Mouse (Mus musculus): ENCODE measurements around the gene Phox2a. TPM values are rescaled to one million over a fixed set of nuclear protein-coding genes. Genes with fewer than 3 reads are reported as not detected.

Phox2a gene
- polyA plus RNA-seq, 2 experiments = not detected

- H3K4me1 ChIP-seq (replicated peaks; ENCODE audit: control insufficient read depth in 2 of 2, insufficient read depth in 2 of 2, low read length in 1 of 2) = no peaks in the 10 kb centered on the region
- H3K9me3 ChIP-seq (ENCODE audit: control insufficient read depth, low read length) = no peaks in the 10 kb centered on the region
- H3K27me3 ChIP-seq (ENCODE audit: control insufficient read depth, insufficient read depth, low read length) = no peaks in the 10 kb centered on the region
- 32% methylated on average over 3 of the region's 3 CpGs for WGBS (ENCODE audit: insufficient replicate concordance)
- no peak within 1 kb of the TSS for H3K4me2 ChIP-seq (ENCODE audit: low read depth)
- no peak within 1 kb of the TSS for H3K4me3 ChIP-seq (ENCODE audit: insufficient read depth in 1 of 2, low read depth in 2 of 2, low read length in 2 of 2)
- H3K27ac ChIP-seq = no peak within 1 kb of the TSS
- TF ChIP-seq EP300 (IDR thresholded peaks at IDR 0.05; ENCODE audit: low read depth) = no peak
- no peak for TF ChIP-seq CTCF (IDR thresholded peaks at IDR 0.05; ENCODE audit: low read depth)
- H3K36me3 ChIP-seq (replicated peaks; ENCODE audit: control insufficient read depth, insufficient read depth, low read depth) = no peaks in the 10 kb centered on the region
- H3K9ac ChIP-seq (replicated peaks) = no peak within 1 kb of the TSS
- DNase-seq (ENCODE audit: low read depth in 3 of 3, low spot score in 3 of 3) (no peak), ATAC-seq (ENCODE audit: insufficient read depth) (no peak)
These were observed 45.3 kb downstream of the Phox2a start, which contains the start of gene Anapc15 for GRCm38 (mm10) chr7:101863415-101863814. Gene Anapc15 (plus strand): TSS chr7:101863715.

GRCm38 (mm10) chr7:101866491-101867265 is 48.6 kb downstream of the Phox2a start:
- no peak overlapping the region for H3K4me3 ChIP-seq (ENCODE audit: insufficient read depth in 1 of 2, low read depth in 2 of 2, low read length in 2 of 2)
- WGBS (ENCODE audit: insufficient replicate concordance) = 66% methylated on average over 11 of the region's 11 CpGs
- TF ChIP-seq CTCF (IDR thresholded peaks at IDR 0.05; ENCODE audit: low read depth) = no peak
- TF ChIP-seq EP300 (IDR thresholded peaks at IDR 0.05; ENCODE audit: low read depth) = no peak
- peaks cover 0 to 3% of the 10 kb centered on the region in 2 experiments; a peak in 2 of 4 replicates for H3K4me1 ChIP-seq (replicated peaks; ENCODE audit: control insufficient read depth in 2 of 2, insufficient read depth in 2 of 2, low read length in 1 of 2)
- no peak overlapping the region for H3K4me2 ChIP-seq (ENCODE audit: low read depth)
- no peak overlapping the region for H3K9ac ChIP-seq (replicated peaks)
- no peak for ATAC-seq (ENCODE audit: insufficient read depth)
- no peaks in the 10 kb centered on the region for H3K27me3 ChIP-seq (ENCODE audit: control insufficient read depth, insufficient read depth, low read length)
- no peaks in the 10 kb centered on the region for H3K9me3 ChIP-seq (ENCODE audit: control insufficient read depth, low read length)
- DNase-seq (ENCODE audit: low read depth in 3 of 3, low spot score in 3 of 3) = no peak
- no peak overlapping the region for H3K27ac ChIP-seq
- no peaks in the 10 kb centered on the region for H3K36me3 ChIP-seq (replicated peaks; ENCODE audit: control insufficient read depth, insufficient read depth, low read depth)

- Histone ChIP-seq H3K27me3 (ENCODE audit: control insufficient read depth, insufficient read depth, low read length) (no peaks in the 10 kb centered on the region), H3K4me1 (replicated peaks; ENCODE audit: control insufficient read depth in 2 of 2, insufficient read depth in 2 of 2, low read length in 1 of 2) (peaks cover 0 to 3% of the 10 kb centered on the region in 2 experiments; a peak in 2 of 4 replicates), H3K9me3 (ENCODE audit: control insufficient read depth, low read length) (no peaks in the 10 kb centered on the region), H3K36me3 (replicated peaks; ENCODE audit: control insufficient read depth, insufficient read depth, low read depth) (no peaks in the 10 kb centered on the region), H3K4me3 (ENCODE audit: insufficient read depth in 1 of 2, low read depth in 2 of 2, low read length in 2 of 2) (no peak overlapping the region), H3K4me2 (ENCODE audit: low read depth) (no peak overlapping the region), H3K9ac (replicated peaks) (no peak overlapping the region), H3K27ac (no peak overlapping the region)
- DNase-seq (ENCODE audit: low read depth in 3 of 3, low spot score in 3 of 3) (no peak), ATAC-seq (ENCODE audit: insufficient read depth) (no peak)
- TF ChIP-seq EP300 (IDR thresholded peaks at IDR 0.05; ENCODE audit: low read depth) (no peak), CTCF (IDR thresholded peaks at IDR 0.05; ENCODE audit: low read depth) (no peak)
- 77% methylated on average over 3 of the region's 4 CpGs for WGBS (ENCODE audit: insufficient replicate concordance)
These were observed 49.4 kb downstream of the Phox2a start for GRCm38 (mm10) chr7:101867482-101867881.

DNA sequence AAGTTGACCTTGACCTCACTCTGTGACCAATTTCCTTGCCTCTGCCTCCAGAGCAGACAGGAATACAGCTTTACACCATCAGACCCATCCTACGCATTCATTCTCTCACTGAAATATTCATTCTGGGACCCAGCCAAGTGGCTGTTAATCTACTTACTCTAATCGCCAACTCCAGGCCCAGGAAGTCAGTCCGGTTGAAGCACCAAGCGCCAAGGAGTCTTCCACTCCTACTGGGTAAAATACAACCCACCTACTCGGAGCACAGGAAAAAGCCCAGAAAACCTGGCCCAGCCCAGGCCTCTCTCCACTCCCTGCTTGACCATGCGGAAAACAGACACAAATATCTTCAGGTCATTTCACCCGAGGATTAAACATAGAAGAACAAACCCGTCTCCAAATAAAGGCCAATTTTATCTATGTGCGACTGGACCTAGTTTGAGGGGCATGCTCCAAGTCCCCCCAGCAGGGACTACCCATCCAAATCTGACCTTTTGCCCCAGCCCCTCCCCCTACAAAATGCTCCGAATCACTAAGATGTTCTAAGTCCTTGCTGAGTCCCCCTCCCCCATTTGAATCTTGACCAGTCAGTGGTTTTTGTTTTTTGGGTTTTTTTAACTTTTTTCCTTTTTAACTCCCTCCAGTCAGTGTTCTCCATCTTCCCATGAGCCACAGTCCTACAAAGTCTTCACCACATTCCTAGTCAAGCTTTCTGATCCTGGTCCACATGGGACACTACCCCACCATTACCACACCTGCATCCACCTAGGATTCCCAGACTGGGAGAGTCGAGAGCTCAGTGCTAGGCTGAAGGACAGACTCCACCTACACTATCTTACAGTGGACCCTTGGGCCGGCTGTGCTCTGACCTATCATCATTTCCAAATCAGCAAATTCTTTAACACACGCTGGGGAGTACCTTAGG is 50.4 kb downstream of the Phox2a start:
- Histone ChIP-seq H3K4me1 (replicated peaks; ENCODE audit: control insufficient read depth in 2 of 2, insufficient read depth in 2 of 2, low read length in 1 of 2) (peaks cover 0 to 3% of the 10 kb centered on the region in 2 experiments; a peak in 2 of 4 replicates), H3K27me3 (ENCODE audit: control insufficient read depth, insufficient read depth, low read length) (no peaks in the 10 kb centered on the region), H3K4me3 (ENCODE audit: insufficient read depth in 1 of 2, low read depth in 2 of 2, low read length in 2 of 2) (no peak overlapping the region), H3K9me3 (ENCODE audit: control insufficient read depth, low read length) (no peaks in the 10 kb centered on the region), H3K9ac (replicated peaks) (no peak overlapping the region), H3K4me2 (ENCODE audit: low read depth) (no peak overlapping the region), H3K36me3 (replicated peaks; ENCODE audit: control insufficient read depth, insufficient read depth, low read depth) (no peaks in the 10 kb centered on the region), H3K27ac (no peak overlapping the region)
- DNase-seq (ENCODE audit: low read depth in 3 of 3, low spot score in 3 of 3) = no peak
- no peak for ATAC-seq (ENCODE audit: insufficient read depth)
- 63% methylated on average over 13 of the region's 13 CpGs for WGBS (ENCODE audit: insufficient replicate concordance)
- TF ChIP-seq CTCF (IDR thresholded peaks at IDR 0.05; ENCODE audit: low read depth) (no peak), EP300 (IDR thresholded peaks at IDR 0.05; ENCODE audit: low read depth) (no peak)

- H3K36me3 ChIP-seq (replicated peaks; ENCODE audit: control insufficient read depth, insufficient read depth, low read depth) = no peaks in the 10 kb centered on the region
- no peak for ATAC-seq (ENCODE audit: insufficient read depth)
- H3K27me3 ChIP-seq (ENCODE audit: control insufficient read depth, insufficient read depth, low read length) = no peaks in the 10 kb centered on the region
- TF ChIP-seq EP300 (IDR thresholded peaks at IDR 0.05; ENCODE audit: low read depth) (no peak), CTCF (IDR thresholded peaks at IDR 0.05; ENCODE audit: low read depth) (no peak)
- WGBS (ENCODE audit: insufficient replicate concordance) = 60% methylated on average over 7 of the region's 7 CpGs
- H3K4me2 ChIP-seq (ENCODE audit: low read depth) = no peak overlapping the region
- no peak overlapping the region for H3K27ac ChIP-seq
- H3K4me3 ChIP-seq (ENCODE audit: insufficient read depth in 1 of 2, low read depth in 2 of 2, low read length in 2 of 2) = no peak overlapping the region
- peaks cover 0 to 3% of the 10 kb centered on the region in 2 experiments; a peak in 2 of 4 replicates for H3K4me1 ChIP-seq (replicated peaks; ENCODE audit: control insufficient read depth in 2 of 2, insufficient read depth in 2 of 2, low read length in 1 of 2)
- no peaks in the 10 kb centered on the region for H3K9me3 ChIP-seq (ENCODE audit: control insufficient read depth, low read length)
- H3K9ac ChIP-seq (replicated peaks) = no peak overlapping the region
- no peak for DNase-seq (ENCODE audit: low read depth in 3 of 3, low spot score in 3 of 3)
These were observed 51.0 kb downstream of the Phox2a start for GRCm38 (mm10) chr7:101869163-101869500.
